Mouse (Mus musculus) hindbrain, embryonic 10.5 days (tissue): Measurements from ENCODE around the gene Top1. TPM values are rescaled to one million over a fixed set of nuclear protein-coding genes. Genes with fewer than 3 reads are reported as not detected.

Experiments
- DNase-seq: peaks from one replicate; pipeline ENCODE4 v3.0.0-alpha.2; 2017; ENCODE audit warnings: low spot score
- H3K27ac ChIP-seq: fragments of 300-500 bp; sonication (generic); 2 replicates; pipeline ENCODE4 v1.5.1; 2016; ENCODE audit warnings: mild to moderate bottlenecking, moderate library complexity
- H3K27me3 ChIP-seq: fragments of 300-500 bp; sonication (generic); 2 replicates; pipeline ENCODE4 v1.6.1; 2016; ENCODE audit warnings: mild to moderate bottlenecking; ENCODE audit not compliant: poor library complexity, insufficient read depth, severe bottlenecking
- H3K36me3 ChIP-seq: fragments of 300-500 bp; sonication (generic); 2 replicates; pipeline ENCODE4 v1.6.1; 2016; ENCODE audit warnings: mild to moderate bottlenecking, moderate library complexity
- H3K4me1 ChIP-seq: fragments of 300-500 bp; sonication (generic); replicated peaks from 2 replicates; pipeline ENCODE4 v1.6.1; 2016; ENCODE audit warnings: mild to moderate bottlenecking
- H3K4me3 ChIP-seq: fragments of 300-500 bp; sonication (generic); 2 replicates; pipeline ENCODE4 v1.5.1; 2016; ENCODE audit warnings: mild to moderate bottlenecking, moderate library complexity
- H3K9me3 ChIP-seq: fragments of 300-500 bp; sonication (generic); 2 replicates; pipeline ENCODE4 v1.6.1; 2016; ENCODE audit warnings: mild to moderate bottlenecking, moderate library complexity
- WGBS: fragments of 180-500 bp; shearing (Covaris S2); methylation state at CpG from one replicate; pipeline ENCODE4 v1.1.7; 2016; 5-methylcytosine and 5-hydroxymethylcytosine counted together
- polyA plus RNA-seq: library from polyadenylated mRNA; unstranded; fragments of >200 nt; fragmentation: Nextera tagmentation; extraction: Ambion mirVana; gene quantifications from 2 replicates; pipeline ENCODE4 v1.2.1, GENCODE M21; 2016

Top1 gene
- 79.4 and 105 TPM in 2 replicates for polyA plus RNA-seq

- peaks cover 29% of the 10 kb centered on the region for H3K4me1 ChIP-seq
- peak within 1 kb of the TSS; percentile 100 for H3K27ac ChIP-seq
- WGBS = 0% methylated on average over 50 of the region's 50 CpGs
- peak within 1 kb of the TSS; percentile 99 for H3K4me3 ChIP-seq
- peaks cover 15% of the 10 kb centered on the region; the same call in 1 of the 2 replicates for H3K36me3 ChIP-seq
- peak; percentile 100 for DNase-seq
- no peaks in the 10 kb centered on the region for H3K9me3 ChIP-seq
- H3K27me3 ChIP-seq = no peaks in the 10 kb centered on the region
Measured at GRCm38 (mm10) chr2:160645614-160646137, at the start of gene Top1. Gene Top1 (plus strand): TSS chr2:160645888.

DNA sequence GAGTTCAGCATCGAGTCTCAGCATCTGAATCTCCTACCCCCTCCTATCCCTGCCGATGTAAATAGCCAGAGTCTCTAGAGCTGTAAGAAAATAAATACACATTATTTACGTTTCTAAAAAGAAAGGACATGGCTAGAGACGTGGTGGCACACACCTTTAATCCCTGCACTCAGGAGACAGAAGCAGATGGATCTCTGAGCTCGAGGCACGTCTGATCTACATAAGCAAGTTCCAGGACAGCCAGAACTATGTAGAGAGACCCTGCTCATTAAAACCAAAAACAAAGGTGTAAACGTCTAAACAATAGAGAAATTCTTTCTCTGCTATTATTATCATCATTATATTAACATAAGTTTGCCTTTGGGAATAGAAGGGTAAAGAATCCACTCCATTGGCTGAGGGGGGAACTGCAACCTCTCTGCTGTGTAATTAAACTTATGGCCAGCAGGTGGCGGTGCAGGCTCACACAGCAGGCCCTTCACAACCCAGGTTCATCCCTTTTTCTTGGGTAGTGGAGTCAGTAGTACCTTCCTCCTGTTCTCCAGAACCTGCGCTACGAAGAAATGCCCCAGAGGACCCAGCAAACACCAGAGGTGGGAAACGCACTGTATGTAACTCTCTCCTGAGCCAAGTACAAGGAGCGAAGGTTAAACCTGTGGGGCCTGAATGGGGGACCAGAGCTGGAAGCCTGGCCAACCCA lies 48.0 kb upstream of the Top1 start:
- H3K27ac ChIP-seq = no peak overlapping the region
- 41% methylated on average over 12 of the region's 12 CpGs for WGBS
- no peaks in the 10 kb centered on the region for H3K9me3 ChIP-seq
- H3K27me3 ChIP-seq = peaks cover 6% of the 10 kb centered on the region; the same call in 1 of the 2 replicates
- H3K4me3 ChIP-seq = no peak overlapping the region
- DNase-seq = peak; percentile 74
- H3K36me3 ChIP-seq = no peaks in the 10 kb centered on the region
- H3K4me1 ChIP-seq = 0 out of 2 replicates have a peak, but pooled peaks cover 2% of the 10 kb centered on the region

GRCm38 (mm10) chr2:160601805-160602204 lies 43.9 kb upstream of the Top1 start:
- no peak for DNase-seq
- H3K4me3 ChIP-seq = no peak overlapping the region
- 59% methylated on average over 1 of the region's 1 CpGs for WGBS
- peaks cover 2% of the 10 kb centered on the region; the same call in 1 of the 2 replicates for H3K4me1 ChIP-seq
- no peaks in the 10 kb centered on the region for H3K27me3 ChIP-seq
- H3K36me3 ChIP-seq = no peaks in the 10 kb centered on the region
- no peaks in the 10 kb centered on the region for H3K9me3 ChIP-seq
- H3K27ac ChIP-seq = no peak overlapping the region

- WGBS = 70% methylated on average over 10 of the region's 10 CpGs
- DNase-seq = no peak
- no peaks in the 10 kb centered on the region for H3K36me3 ChIP-seq
- H3K27ac ChIP-seq = peak overlapping the region; percentile 50; the same call in 1 of the 2 replicates
- H3K4me1 ChIP-seq = no peaks in the 10 kb centered on the region; the same call in 1 of the 2 replicates
- no peaks in the 10 kb centered on the region for H3K27me3 ChIP-seq
- no peak overlapping the region for H3K4me3 ChIP-seq
- no peaks in the 10 kb centered on the region for H3K9me3 ChIP-seq
Measured at GRCm38 (mm10) chr2:160603154-160603933, 42.3 kb upstream of the Top1 start.

GRCm38 (mm10) chr2:160610012-160610411 lies 35.7 kb upstream of the Top1 start:
- WGBS = 77% methylated on average over 2 of the region's 2 CpGs

GRCm38 (mm10) chr2:160613186-160613919 lies 32.3 kb upstream of the Top1 start:
- H3K27me3 ChIP-seq = no peaks in the 10 kb centered on the region
- H3K36me3 ChIP-seq = no peaks in the 10 kb centered on the region
- no peak overlapping the region for H3K27ac ChIP-seq
- peaks cover 2% of the 10 kb centered on the region for H3K4me1 ChIP-seq
- no peak overlapping the region for H3K4me3 ChIP-seq
- no peaks in the 10 kb centered on the region for H3K9me3 ChIP-seq
- 76% methylated on average over 5 of the region's 5 CpGs for WGBS
- DNase-seq = no peak

More at GRCm38 (mm10) chr2:160610012-160610411, 35.7 kb upstream of the Top1 start:
- Histone ChIP-seq H3K36me3 (no peaks in the 10 kb centered on the region), H3K27me3 (no peaks in the 10 kb centered on the region), H3K27ac (no peak overlapping the region), H3K4me1 (no peaks in the 10 kb centered on the region), H3K4me3 (no peak overlapping the region), H3K9me3 (no peaks in the 10 kb centered on the region)
- no peak for DNase-seq

- no peaks in the 10 kb centered on the region for H3K27me3 ChIP-seq
- WGBS = 89% methylated on average over 6 of the region's 6 CpGs
Measured at GRCm38 (mm10) chr2:160617741-160618140, 27.9 kb upstream of the Top1 start.

GRCm38 (mm10) chr2:160618619-160619220 lies 27.0 kb upstream of the Top1 start:
- Histone ChIP-seq H3K36me3 (no peaks in the 10 kb centered on the region), H3K4me1 (peaks cover 12% of the 10 kb centered on the region), H3K27me3 (no peaks in the 10 kb centered on the region), H3K9me3 (no peaks in the 10 kb centered on the region), H3K27ac (no peak overlapping the region), H3K4me3 (no peak overlapping the region)
- no peak for DNase-seq
- WGBS = 52% methylated on average over 6 of the region's 6 CpGs

More at GRCm38 (mm10) chr2:160617741-160618140, 27.9 kb upstream of the Top1 start:
- H3K36me3 ChIP-seq = no peaks in the 10 kb centered on the region
- H3K4me3 ChIP-seq = no peak overlapping the region
- peaks cover 12% of the 10 kb centered on the region for H3K4me1 ChIP-seq
- H3K9me3 ChIP-seq = no peaks in the 10 kb centered on the region
- DNase-seq = no peak
- no peak overlapping the region for H3K27ac ChIP-seq

DNA sequence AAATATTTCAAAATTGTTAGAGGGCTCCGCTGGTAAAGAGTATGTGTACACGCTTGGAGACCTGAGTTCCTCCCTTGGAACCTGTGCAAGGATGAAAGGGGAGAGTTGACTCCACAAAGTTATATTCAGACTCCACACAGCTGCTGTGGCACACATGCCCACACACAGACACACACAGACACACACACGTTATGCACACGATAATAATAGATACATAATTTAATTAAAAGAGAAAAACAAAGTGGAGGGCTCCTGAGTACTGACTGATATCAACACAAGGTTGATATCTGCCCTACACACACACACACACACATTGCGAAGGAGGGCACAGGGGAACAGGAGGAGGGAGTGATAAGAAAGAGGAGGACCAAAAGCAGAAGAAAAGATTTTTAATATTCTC lies 26.4 kb upstream of the Top1 start:
- H3K27me3 ChIP-seq = no peaks in the 10 kb centered on the region
- peaks cover 12% of the 10 kb centered on the region for H3K4me1 ChIP-seq
- H3K36me3 ChIP-seq = no peaks in the 10 kb centered on the region
- no peak overlapping the region for H3K4me3 ChIP-seq
- 89% methylated on average over 5 of the region's 5 CpGs for WGBS
- H3K27ac ChIP-seq = no peak overlapping the region
- H3K9me3 ChIP-seq = no peaks in the 10 kb centered on the region
- no peak for DNase-seq

- no peak for DNase-seq
- no peak overlapping the region for H3K27ac ChIP-seq
- H3K4me1 ChIP-seq = peaks cover 12% of the 10 kb centered on the region
- H3K4me3 ChIP-seq = no peak overlapping the region
- no peaks in the 10 kb centered on the region for H3K27me3 ChIP-seq
- H3K36me3 ChIP-seq = no peaks in the 10 kb centered on the region
- no peaks in the 10 kb centered on the region for H3K9me3 ChIP-seq
- WGBS = 81% methylated on average over 9 of the region's 9 CpGs
Measured at GRCm38 (mm10) chr2:160619831-160620230, 25.9 kb upstream of the Top1 start.

DNA sequence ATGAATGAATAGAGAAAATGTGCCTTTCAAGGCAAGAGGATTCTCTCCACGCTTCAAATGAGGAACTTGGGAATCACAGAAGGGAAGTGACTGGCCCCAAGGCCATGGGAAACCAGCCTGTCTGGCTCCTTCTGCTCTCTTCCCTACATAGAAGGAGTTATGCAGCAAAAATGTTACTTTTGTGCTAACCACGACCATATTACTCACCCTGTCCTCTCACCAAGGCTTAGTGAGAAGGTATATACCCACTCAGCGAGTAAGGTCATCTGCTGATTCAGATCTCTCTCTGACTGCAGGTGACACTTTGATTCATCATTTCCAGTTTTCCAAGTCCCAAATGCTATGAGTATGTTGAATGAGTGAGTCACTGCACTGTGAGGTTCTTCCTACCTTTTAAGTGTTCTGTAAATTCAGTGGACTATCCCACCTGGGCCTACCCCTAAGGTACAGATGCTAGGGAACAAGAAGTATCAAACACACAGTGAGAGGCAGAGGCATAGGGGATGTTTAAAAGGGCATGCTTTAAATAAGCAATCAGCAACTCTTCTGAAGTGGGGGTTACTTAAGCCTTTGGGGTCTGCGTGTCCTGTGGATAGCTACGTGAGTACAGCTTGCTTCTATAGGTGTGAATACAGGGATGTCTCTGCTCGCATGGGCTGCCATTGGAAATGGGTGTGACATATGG lies 25.3 kb upstream of the Top1 start:
- Histone ChIP-seq H3K4me1 (peaks cover 12% of the 10 kb centered on the region), H3K4me3 (no peak overlapping the region), H3K27me3 (no peaks in the 10 kb centered on the region), H3K9me3 (no peaks in the 10 kb centered on the region), H3K27ac (no peak overlapping the region), H3K36me3 (no peaks in the 10 kb centered on the region)
- 79% methylated on average over 6 of the region's 6 CpGs for WGBS
- no peak for DNase-seq
